18 mouse cellular contexts compared by ENCODE assay signal in the genomic region with DNA sequence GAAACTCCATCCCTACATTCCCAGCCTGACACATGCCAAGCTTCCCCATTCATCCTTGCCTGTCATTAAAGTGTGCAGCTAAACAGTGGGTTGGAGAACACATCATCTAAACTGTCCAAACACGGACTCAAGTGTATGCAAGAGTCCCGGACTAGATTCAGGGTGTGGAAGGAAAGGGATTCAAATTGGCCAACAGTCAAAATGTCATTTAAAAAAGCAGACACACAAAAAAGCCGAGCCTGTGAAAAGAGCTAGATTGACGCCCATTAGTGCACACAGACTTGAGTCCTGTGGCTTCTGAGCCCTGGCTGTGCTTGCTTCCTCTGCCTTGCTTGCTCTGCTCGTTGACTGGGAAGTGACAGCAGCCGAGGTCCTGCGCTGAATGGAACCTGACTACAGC.
"Had no signal": no experiment of that assay in that cellular context is flagged by ENCODE, and none has a peak within 500 bp of the region (broad histone marks: within the 10 kb centered on the region; RNA-seq: fewer than 3 reads in every experiment).

No protein-coding gene starts in this region.

- H3K4me1 ChIP-seq: limb, embryonic 15.5 days had no signal

- H3K4me3 ChIP-seq: limb, embryonic 15.5 days; liver, embryonic 12.5 days; megakaryocyte, embryonic 14.5 days; myocyte; neural tube, embryonic 12.5 days had no signal

- H3K27me3 ChIP-seq: limb, embryonic 15.5 days; megakaryocyte, embryonic 14.5 days; neural tube, embryonic 12.5 days had no signal

- H3K4me2 ChIP-seq: limb, embryonic 15.5 days; liver, embryonic 12.5 days; lung, embryonic 14.5 days; neural tube, embryonic 12.5 days had no signal

- H3K9ac ChIP-seq: limb, embryonic 15.5 days; liver, embryonic 12.5 days; lung, embryonic 14.5 days; neural tube, embryonic 12.5 days had no signal

- H3K9me3 ChIP-seq: limb, embryonic 15.5 days; liver, embryonic 12.5 days; megakaryocyte, embryonic 14.5 days; neural tube, embryonic 12.5 days had no signal

- H3K27ac ChIP-seq: kidney, postnatal 0 days; limb, embryonic 15.5 days; liver, embryonic 12.5 days; neural tube, embryonic 12.5 days had no signal

- DNase-seq: kidney, adult 9 months; kidney, postnatal 36 days; layer of hippocampus, adult 9-11 months; layer of hippocampus, postnatal 36 days; lung, embryonic 14.5 days; lung, postnatal 10 days; lung, postnatal 4 days; retina, postnatal 1 day; right cerebral cortex, postnatal 4 days; spleen, adult 18-20 months; thymus, adult 18-20 months; thymus, postnatal 14 days had no signal

- H3K36me3 ChIP-seq: limb, embryonic 15.5 days; liver, embryonic 12.5 days; neural tube, embryonic 12.5 days had no signal

- ATAC-seq: liver, embryonic 12.5 days had no signal
